Mouse (Mus musculus) ES-E14 (cell line): ENCODE results near the gene Fam71e1. TPM values are rescaled to one million over a fixed set of nuclear protein-coding genes. Genes with fewer than 3 reads are reported as not detected.

Experiments
- DNase-seq: peaks from one replicate; pipeline ENCODE4 v3.0.0-alpha.2; 2013; ENCODE audit warnings: low read depth, low spot score
- H3K27ac ChIP-seq: 2 replicates; pipeline ENCODE4 v1.5.1; 2012; ENCODE audit warnings: low read depth, mild to moderate bottlenecking, low read length, moderate library complexity, mixed read lengths; ENCODE audit not compliant: poor library complexity, insufficient read depth, severe bottlenecking
- H3K36me3 ChIP-seq: 2 replicates; pipeline ENCODE4 v1.6.1; 2012; ENCODE audit warnings: mild to moderate bottlenecking, low read length, moderate library complexity, mixed read lengths; ENCODE audit not compliant: control insufficient read depth, poor library complexity, insufficient read depth, severe bottlenecking
- H3K4me1 ChIP-seq, 2 experiments: fragments of 150-350 bp in 1 of 2; sonication (generic) in 1 of 2; 2 replicates each; pipeline ENCODE4 v1.6.1; 2012; ENCODE audit warnings: low read length in 2 of 2, mild to moderate bottlenecking in 1 of 2, mixed read lengths in 1 of 2; ENCODE audit not compliant: control insufficient read depth in 2 of 2, insufficient read depth in 2 of 2, poor library complexity in 1 of 2
- H3K4me3 ChIP-seq, 2 experiments: fragments of 150-350 bp in 1 of 2; sonication (generic) in 1 of 2; 2 replicates each; pipeline ENCODE4 v1.5.1; 2012; ENCODE audit warnings: low read length in 2 of 2, low read depth in 1 of 2, mild to moderate bottlenecking in 1 of 2, mixed read lengths in 1 of 2; ENCODE audit not compliant: insufficient read depth in 1 of 2, poor library complexity in 1 of 2, severe bottlenecking in 1 of 2
- H3K9ac ChIP-seq: 2 replicates; pipeline ENCODE4 v1.6.1; 2012; ENCODE audit warnings: low read depth, mild to moderate bottlenecking, low read length, mixed read lengths; ENCODE audit not compliant: poor library complexity, insufficient read depth, severe bottlenecking
- H3K9me3 ChIP-seq: fragments of 150-350 bp; sonication (generic); 2 replicates; pipeline ENCODE4 v1.6.1; 2012; ENCODE audit warnings: low read depth, mild to moderate bottlenecking, low read length; ENCODE audit not compliant: control insufficient read depth, insufficient read depth
- CHD2 ChIP-seq: IDR thresholded peaks from 2 replicates; pipeline ENCODE4 v1.6.1; 2014; ENCODE audit warnings: mild to moderate bottlenecking, low read depth, low read length, inconsistent platforms
- HCFC1 ChIP-seq: IDR thresholded peaks from 2 replicates; pipeline ENCODE4 v1.6.1; 2012; ENCODE audit warnings: low read length, inconsistent platforms, borderline replicate concordance; ENCODE audit not compliant: insufficient read depth
- MAFK ChIP-seq: IDR thresholded peaks from 2 replicates; pipeline ENCODE4 v1.6.1; 2014; ENCODE audit warnings: mild to moderate bottlenecking, low read depth, low read length, inconsistent platforms; ENCODE audit not compliant: insufficient read depth
- ZC3H11A ChIP-seq: IDR thresholded peaks from 2 replicates; pipeline ENCODE4 v1.6.1; 2012; ENCODE audit warnings: low read depth, mild to moderate bottlenecking, inconsistent platforms, low read length, borderline replicate concordance
- ZNF384 ChIP-seq: IDR thresholded peaks from 2 replicates; pipeline ENCODE4 v1.6.1; 2012; ENCODE audit warnings: low read depth, low read length, inconsistent platforms
- in situ Hi-C, 2 experiments: fragments of 600-800 bp; cut with MboI; formaldehyde crosslinking; loops; one replicate each; pipeline ENCODE4 v1.15.1; 2025; ENCODE audit warnings: low sequenced_read_pairs in 2 of 2, inconsistent platforms in 1 of 2; ENCODE audit not compliant: unreplicated experiment in 2 of 2
- total RNA-seq: library from RNA; depleted of rRNA; stranded (reverse); fragments of 300-350 nt; gene quantifications from 2 replicates; pipeline ENCODE4 v1.2.3, GENCODE M21; 2012

The Fam71e1 gene
- total RNA-seq, 1 experiment = 3.4 TPM

GRCm38 (mm10) chr7:44474419-44474818 is 22.0 kb upstream of the Fam71e1 start:
- no peak for DNase-seq
- TF ChIP-seq MAFK (no peak), ZNF384 (no peak), CHD2 (no peak), HCFC1 (no peak), ZC3H11A (no peak)
- H3K9ac ChIP-seq = no peak overlapping the region
- H3K27ac ChIP-seq = no peak overlapping the region
- H3K4me1 ChIP-seq = peaks cover 0 to 9% of the 10 kb centered on the region in 2 experiments; a peak in 1 of 4 replicates
- H3K9me3 ChIP-seq = no peaks in the 10 kb centered on the region
- in situ Hi-C loops = no loop called here
- no peaks in the 10 kb centered on the region for H3K36me3 ChIP-seq
- no peak overlapping the region for H3K4me3 ChIP-seq

GRCm38 (mm10) chr7:44475046-44475614 is 21.3 kb upstream of the Fam71e1 start:
- no peak for DNase-seq
- Histone ChIP-seq H3K9ac (no peak overlapping the region), H3K4me3 (no peak overlapping the region), H3K4me1 (peaks cover 0 to 9% of the 10 kb centered on the region in 2 experiments; a peak in 1 of 4 replicates), H3K9me3 (no peaks in the 10 kb centered on the region), H3K27ac (no peak overlapping the region), H3K36me3 (no peaks in the 10 kb centered on the region)
- TF ChIP-seq MAFK (no peak), HCFC1 (no peak), CHD2 (no peak), ZNF384 (no peak), ZC3H11A (no peak)
- in situ Hi-C loops = no loop called here

- in situ Hi-C loops = no loop called here
Measured at GRCm38 (mm10) chr7:44482836-44483435, 13.4 kb upstream of the Fam71e1 start.

GRCm38 (mm10) chr7:44484109-44484508 is 12.3 kb upstream of the Fam71e1 start:
- no peaks in the 10 kb centered on the region for H3K9me3 ChIP-seq
- no peak overlapping the region for H3K27ac ChIP-seq
- in situ Hi-C loops = no loop called here
- H3K4me1 ChIP-seq = peaks cover 0 to 16% of the 10 kb centered on the region in 2 experiments; a peak in 1 of 4 replicates
- H3K36me3 ChIP-seq = peaks cover 8% of the 10 kb centered on the region; the same call in 1 of the 2 replicates
- no peak for TF ChIP-seq HCFC1
- no peak for TF ChIP-seq CHD2
- TF ChIP-seq ZC3H11A = no peak
- TF ChIP-seq MAFK = no peak
- no peak for TF ChIP-seq ZNF384
- H3K4me3 ChIP-seq = no peak overlapping the region
- no peak for DNase-seq
- H3K9ac ChIP-seq = no peak overlapping the region

More at GRCm38 (mm10) chr7:44482836-44483435, 13.4 kb upstream of the Fam71e1 start:
- H3K4me3 ChIP-seq = no peak overlapping the region
- H3K36me3 ChIP-seq = no peaks in the 10 kb centered on the region; the same call in 1 of the 2 replicates
- no peak for DNase-seq
- no peaks in the 10 kb centered on the region for H3K9me3 ChIP-seq
- no peak for TF ChIP-seq CHD2
- TF ChIP-seq HCFC1 = no peak
- TF ChIP-seq MAFK = no peak
- no peak overlapping the region for H3K9ac ChIP-seq
- H3K4me1 ChIP-seq = peaks cover 0 to 16% of the 10 kb centered on the region in 2 experiments; a peak in 1 of 4 replicates
- no peak overlapping the region for H3K27ac ChIP-seq
